Mouse (Mus musculus): ENCODE measurements around the gene Tekt5. TPM values are rescaled to one million over a fixed set of nuclear protein-coding genes. Genes with fewer than 3 reads are reported as not detected.

Gene Tekt5
- polyA plus RNA-seq, 1 experiment from 2014 or later: 20.9 TPM

DNA sequence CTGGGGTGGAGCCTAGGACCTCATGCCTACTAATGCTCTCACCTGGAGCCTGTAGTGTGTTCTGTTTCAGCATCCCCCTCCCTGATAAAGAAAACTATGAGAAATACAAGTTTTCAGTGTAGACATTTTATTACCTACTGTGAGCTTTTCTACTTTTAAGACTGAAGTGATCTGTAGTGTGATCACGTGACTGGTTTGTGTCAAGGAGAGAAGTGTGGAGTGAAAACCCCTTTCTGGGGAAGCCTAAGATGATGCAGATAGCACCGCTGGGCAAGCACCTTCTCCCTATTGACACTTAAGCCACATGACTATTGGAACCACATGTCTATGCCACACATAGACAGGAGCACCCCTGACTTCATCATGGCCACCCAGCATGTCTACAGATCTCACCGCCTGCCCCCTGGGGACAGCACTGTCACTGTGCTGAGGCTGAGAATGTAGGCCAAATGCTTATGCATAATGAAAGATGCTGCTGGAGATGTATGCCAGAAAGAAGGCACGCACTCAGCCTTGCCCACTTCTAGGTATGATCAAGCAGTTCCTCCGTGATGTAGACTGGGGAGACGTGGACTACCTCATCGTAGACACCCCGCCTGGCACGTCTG, 25.3 kb upstream of the Tekt5 start:
- Histone ChIP-seq H3K9me3 (ENCODE audit: control insufficient read depth, low read length) (no peaks in the 10 kb centered on the region), H3K27me3 (ENCODE audit: control insufficient read depth, insufficient read depth, low read length) (no peaks in the 10 kb centered on the region), H3K27ac (ENCODE audit: low read depth, low read length) (no peak overlapping the region), H3K4me3 (ENCODE audit: low read depth, low read length) (no peak overlapping the region), H3K4me1 (ENCODE audit: control insufficient read depth, insufficient read depth, low read length) (no peaks in the 10 kb centered on the region), H3K9ac (replicated peaks; ENCODE audit: low read depth, low read length) (no peak overlapping the region), H3K4me2 (ENCODE audit: low read depth, low read length) (no peak overlapping the region), H3K36me3 (ENCODE audit: control insufficient read depth, insufficient read depth, low read length) (peaks cover 38% of the 10 kb centered on the region)
- no peak for ATAC-seq (ENCODE audit: low read depth)
- 98% methylated on average over 9 of the region's 9 CpGs for WGBS

DNA sequence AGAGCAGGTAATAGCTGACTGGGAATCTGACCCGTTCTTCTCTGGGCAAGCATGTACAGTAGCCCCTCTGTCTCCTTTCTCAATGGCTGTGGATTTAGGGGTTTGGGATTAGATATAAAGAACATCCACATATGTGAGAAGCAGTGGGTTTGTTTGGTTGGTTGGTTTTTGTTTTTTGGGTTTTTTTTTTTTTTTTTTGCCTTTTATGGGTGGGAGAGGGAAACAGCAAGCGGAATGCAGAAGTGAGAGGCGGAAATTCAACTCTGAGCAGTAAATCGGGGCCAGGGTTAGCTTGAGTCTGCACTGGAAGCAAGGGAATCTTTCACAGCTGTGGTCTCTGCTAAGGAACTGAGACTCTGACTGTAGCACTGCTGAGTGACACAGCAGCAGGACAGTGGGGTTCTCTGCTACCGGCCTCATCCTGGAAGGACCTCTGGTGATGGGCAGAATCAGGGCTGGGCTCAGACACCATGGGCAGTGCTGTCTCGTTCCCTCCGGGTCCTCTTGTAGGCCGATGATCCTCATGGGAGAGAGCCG, 22.5 kb upstream of the Tekt5 start:
- Histone ChIP-seq H3K36me3 (ENCODE audit: control insufficient read depth, insufficient read depth, low read length) (peaks cover 17% of the 10 kb centered on the region), H3K27ac (ENCODE audit: low read depth, low read length) (no peak overlapping the region), H3K4me1 (ENCODE audit: control insufficient read depth, insufficient read depth, low read length) (peaks cover under 1% of the 10 kb centered on the region), H3K27me3 (ENCODE audit: control insufficient read depth, insufficient read depth, low read length) (no peaks in the 10 kb centered on the region), H3K9me3 (ENCODE audit: control insufficient read depth, low read length) (no peaks in the 10 kb centered on the region), H3K4me2 (ENCODE audit: low read depth, low read length) (no peak overlapping the region), H3K4me3 (ENCODE audit: low read depth, low read length) (no peak overlapping the region), H3K9ac (replicated peaks; ENCODE audit: low read depth, low read length) (no peak overlapping the region)
- no peak for ATAC-seq (ENCODE audit: low read depth)
- 97% methylated on average over 9 of the region's 9 CpGs for WGBS

- 93% methylated on average over 4 of the region's 4 CpGs for WGBS
- no peak for ATAC-seq (ENCODE audit: low read depth)
- Histone ChIP-seq H3K4me1 (ENCODE audit: control insufficient read depth, insufficient read depth, low read length) (peaks cover 6% of the 10 kb centered on the region), H3K4me3 (ENCODE audit: low read depth, low read length) (no peak overlapping the region), H3K9ac (replicated peaks; ENCODE audit: low read depth, low read length) (no peak overlapping the region), H3K27ac (ENCODE audit: low read depth, low read length) (no peak overlapping the region), H3K9me3 (ENCODE audit: control insufficient read depth, low read length) (no peaks in the 10 kb centered on the region), H3K36me3 (ENCODE audit: control insufficient read depth, insufficient read depth, low read length) (peaks cover 12% of the 10 kb centered on the region), H3K27me3 (ENCODE audit: control insufficient read depth, insufficient read depth, low read length) (no peaks in the 10 kb centered on the region), H3K4me2 (ENCODE audit: low read depth, low read length) (no peak overlapping the region)
Observed at GRCm38 (mm10) chr16:10416866-10417265, 21.6 kb upstream of the Tekt5 start.

DNA sequence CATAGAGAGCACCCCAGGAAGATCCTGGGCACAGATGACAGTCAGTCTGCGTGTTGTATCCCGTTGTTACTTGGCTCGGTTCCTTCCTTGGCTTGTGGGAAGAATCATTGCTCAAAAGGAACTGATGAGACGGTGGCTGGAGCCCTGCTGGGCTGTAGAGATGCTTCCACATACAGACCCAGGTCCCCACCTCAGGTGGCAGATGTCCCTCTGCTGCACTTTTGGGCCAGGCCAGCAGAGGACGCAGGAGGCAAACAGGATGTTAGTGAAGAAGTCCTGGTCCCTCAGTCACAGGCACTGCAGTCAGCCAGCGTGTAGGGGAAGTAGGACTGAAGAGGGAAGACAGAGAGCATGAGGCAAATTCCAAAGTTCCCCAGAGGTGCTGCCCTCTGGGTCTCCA, 20.7 kb upstream of the Tekt5 start:
- H3K9me3 ChIP-seq (ENCODE audit: control insufficient read depth, low read length): no peaks in the 10 kb centered on the region
- H3K4me1 ChIP-seq (ENCODE audit: control insufficient read depth, insufficient read depth, low read length): peaks cover 6% of the 10 kb centered on the region
- no peak for ATAC-seq (ENCODE audit: low read depth)
- H3K27me3 ChIP-seq (ENCODE audit: control insufficient read depth, insufficient read depth, low read length): no peaks in the 10 kb centered on the region
- H3K4me2 ChIP-seq (ENCODE audit: low read depth, low read length): no peak overlapping the region
- H3K9ac ChIP-seq (replicated peaks; ENCODE audit: low read depth, low read length): no peak overlapping the region
- WGBS: 82% methylated on average over 6 of the region's 6 CpGs
- no peak overlapping the region for H3K4me3 ChIP-seq (ENCODE audit: low read depth, low read length)
- no peak overlapping the region for H3K27ac ChIP-seq (ENCODE audit: low read depth, low read length)
- H3K36me3 ChIP-seq (ENCODE audit: control insufficient read depth, insufficient read depth, low read length): peaks cover 6% of the 10 kb centered on the region

GRCm38 (mm10) chr16:10411764-10412746, 16.8 kb upstream of the Tekt5 start, which contains the start of gene Nubp1:
Gene Nubp1, plus strand, starts transcription at chr16:10411948.
- Histone ChIP-seq H3K27me3 (ENCODE audit: control insufficient read depth, insufficient read depth, low read length) (no peaks in the 10 kb centered on the region), H3K9ac (replicated peaks; ENCODE audit: low read depth, low read length) (peak within 1 kb of the TSS; percentile 79), H3K4me2 (ENCODE audit: low read depth, low read length) (peak within 1 kb of the TSS; percentile 71), H3K9me3 (ENCODE audit: control insufficient read depth, low read length) (no peaks in the 10 kb centered on the region), H3K4me1 (ENCODE audit: control insufficient read depth, insufficient read depth, low read length) (peaks cover 6% of the 10 kb centered on the region), H3K27ac (ENCODE audit: low read depth, low read length) (peak within 1 kb of the TSS; percentile 94), H3K36me3 (ENCODE audit: control insufficient read depth, insufficient read depth, low read length) (no peaks in the 10 kb centered on the region), H3K4me3 (ENCODE audit: low read depth, low read length) (peak within 1 kb of the TSS; percentile 68)
- ATAC-seq (ENCODE audit: low read depth): peak; percentile 98
- 3% methylated on average over 56 of the region's 56 CpGs for WGBS

GRCm38 (mm10) chr16:10399160-10399559, 3.9 kb upstream of the Tekt5 start:
- no peak overlapping the region for H3K27ac ChIP-seq (ENCODE audit: low read depth, low read length)
- no peak overlapping the region for H3K4me2 ChIP-seq (ENCODE audit: low read depth, low read length)
- H3K27me3 ChIP-seq (ENCODE audit: control insufficient read depth, insufficient read depth, low read length): no peaks in the 10 kb centered on the region
- no peak overlapping the region for H3K4me3 ChIP-seq (ENCODE audit: low read depth, low read length)
- WGBS: 31% methylated on average over 7 of the region's 7 CpGs
- no peaks in the 10 kb centered on the region for H3K4me1 ChIP-seq (ENCODE audit: control insufficient read depth, insufficient read depth, low read length)
- H3K9me3 ChIP-seq (ENCODE audit: control insufficient read depth, low read length): no peaks in the 10 kb centered on the region
- H3K9ac ChIP-seq (replicated peaks; ENCODE audit: low read depth, low read length): no peak overlapping the region
- no peak; the same call in 1 of the 2 replicates for ATAC-seq (ENCODE audit: low read depth)
- no peaks in the 10 kb centered on the region for H3K36me3 ChIP-seq (ENCODE audit: control insufficient read depth, insufficient read depth, low read length)

DNA sequence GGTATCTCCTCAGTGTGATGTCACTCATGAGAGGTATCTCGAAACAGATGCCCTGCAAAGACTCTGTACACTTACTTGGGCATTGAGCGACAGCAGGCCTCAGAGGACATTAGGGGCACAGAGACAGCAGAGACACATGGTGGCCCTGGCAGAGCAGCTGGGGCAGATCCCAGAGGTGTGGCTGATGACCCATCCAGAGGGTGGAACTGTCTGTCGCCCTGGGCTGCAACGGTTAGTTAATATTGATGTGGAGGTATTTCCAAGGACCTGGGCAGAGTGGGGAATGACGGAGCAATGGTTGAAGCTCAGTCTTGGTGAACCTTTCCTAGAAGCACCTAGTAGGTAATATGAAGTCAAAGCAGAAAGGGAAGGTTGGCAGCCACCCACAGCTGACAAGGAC, 3.5 kb upstream of the Tekt5 start:
- no peak; the same call in 1 of the 2 replicates for ATAC-seq (ENCODE audit: low read depth)
- no peak overlapping the region for H3K27ac ChIP-seq (ENCODE audit: low read depth, low read length)
- H3K4me2 ChIP-seq (ENCODE audit: low read depth, low read length): no peak overlapping the region
- no peaks in the 10 kb centered on the region for H3K4me1 ChIP-seq (ENCODE audit: control insufficient read depth, insufficient read depth, low read length)
- no peak overlapping the region for H3K4me3 ChIP-seq (ENCODE audit: low read depth, low read length)
- H3K9ac ChIP-seq (replicated peaks; ENCODE audit: low read depth, low read length): no peak overlapping the region
- no peaks in the 10 kb centered on the region for H3K27me3 ChIP-seq (ENCODE audit: control insufficient read depth, insufficient read depth, low read length)
- H3K36me3 ChIP-seq (ENCODE audit: control insufficient read depth, insufficient read depth, low read length): no peaks in the 10 kb centered on the region
- 77% methylated on average over 5 of the region's 5 CpGs for WGBS
- H3K9me3 ChIP-seq (ENCODE audit: control insufficient read depth, low read length): no peaks in the 10 kb centered on the region

DNA sequence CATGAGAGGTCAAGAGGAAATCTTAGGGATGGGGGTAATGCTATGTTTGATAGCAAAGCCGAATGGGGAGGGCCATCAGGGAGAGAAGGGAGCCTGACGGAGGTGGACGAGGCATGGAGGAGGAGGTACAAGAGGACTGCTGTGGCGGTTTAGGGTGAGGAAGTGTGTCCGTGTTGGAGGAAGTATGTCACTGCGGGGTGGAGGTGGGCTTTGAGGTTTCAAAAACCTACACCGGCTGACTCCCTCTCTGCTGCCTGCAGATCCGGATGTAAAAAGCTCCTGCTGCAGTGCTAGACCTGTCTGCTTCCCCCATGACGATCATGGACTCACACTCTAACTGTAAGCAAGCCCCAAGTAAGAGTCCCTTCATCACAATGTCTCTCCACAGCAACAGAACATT, 2.7 kb downstream of the Tekt5 start:
- no peak for ATAC-seq (ENCODE audit: low read depth)
- H3K36me3 ChIP-seq (ENCODE audit: control insufficient read depth, insufficient read depth, low read length): no peaks in the 10 kb centered on the region
- H3K27ac ChIP-seq (ENCODE audit: low read depth, low read length): no peak overlapping the region
- H3K27me3 ChIP-seq (ENCODE audit: control insufficient read depth, insufficient read depth, low read length): no peaks in the 10 kb centered on the region
- 87% methylated on average over 9 of the region's 9 CpGs for WGBS
- no peak overlapping the region for H3K4me3 ChIP-seq (ENCODE audit: low read depth, low read length)
- H3K9me3 ChIP-seq (ENCODE audit: control insufficient read depth, low read length): no peaks in the 10 kb centered on the region
- no peak overlapping the region for H3K4me2 ChIP-seq (ENCODE audit: low read depth, low read length)
- H3K9ac ChIP-seq (replicated peaks; ENCODE audit: low read depth, low read length): no peak overlapping the region
- no peaks in the 10 kb centered on the region for H3K4me1 ChIP-seq (ENCODE audit: control insufficient read depth, insufficient read depth, low read length)
